Mouse (Mus musculus) kidney, embryonic 15.5 days (tissue): ENCODE measurements around the gene Pole. TPM values are rescaled to one million over a fixed set of nuclear protein-coding genes. Genes with fewer than 3 reads are reported as not detected.

ENCODE experiments used
- ATAC-seq: fragments of 200-750 bp; cut with Nextera tagmentation; replicated peaks from 2 replicates; pipeline ENCODE4 v1.8.0; 2017; ENCODE audit warnings: moderate TSS enrichment; ENCODE audit not compliant: low FRiP score
- H3K27ac ChIP-seq: fragments of 300-500 bp; sonication (generic); 2 replicates; pipeline ENCODE4 v1.5.1; 2015; ENCODE audit warnings: mild to moderate bottlenecking, inconsistent platforms
- H3K27me3 ChIP-seq: fragments of 300-500 bp; sonication (generic); 2 replicates; pipeline ENCODE4 v1.6.1; 2015; ENCODE audit warnings: inconsistent platforms
- H3K36me3 ChIP-seq: fragments of 300-500 bp; sonication (generic); 2 replicates; pipeline ENCODE4 v1.6.1; 2015; ENCODE audit warnings: inconsistent platforms
- H3K4me1 ChIP-seq: fragments of 300-500 bp; sonication (generic); 2 replicates; pipeline ENCODE4 v1.6.1; 2015; ENCODE audit warnings: inconsistent platforms
- H3K4me2 ChIP-seq: fragments of 300-500 bp; sonication (generic); 2 replicates; pipeline ENCODE4 v1.6.1; 2015; ENCODE audit warnings: moderate library complexity, mild to moderate bottlenecking, inconsistent platforms
- H3K4me3 ChIP-seq: fragments of 300-500 bp; sonication (generic); replicated peaks from 2 replicates; pipeline ENCODE4 v1.5.1; 2015; ENCODE audit warnings: mild to moderate bottlenecking, inconsistent platforms
- H3K9ac ChIP-seq: fragments of 300-500 bp; sonication (generic); 2 replicates; pipeline ENCODE4 v1.6.1; 2015; ENCODE audit warnings: mild to moderate bottlenecking, inconsistent platforms
- H3K9me3 ChIP-seq: fragments of 300-500 bp; sonication (generic); replicated peaks from 2 replicates; pipeline ENCODE4 v1.6.1; 2016; ENCODE audit warnings: inconsistent platforms
- WGBS: fragments of 180-500 bp; shearing (Covaris S2); methylation state at CpG from one replicate; pipeline ENCODE4 v1.1.7; 2015; ENCODE audit warnings: mixed read lengths; 5-methylcytosine and 5-hydroxymethylcytosine counted together
- polyA plus RNA-seq: library from polyadenylated mRNA; unstranded; fragments of >200 nt; fragmentation: Nextera tagmentation; extraction: Ambion mirVana; gene quantifications from 2 replicates; pipeline ENCODE4 v1.2.1, GENCODE M21; 2015

Pole gene
- polyA plus RNA-seq, 1 experiment from 2014 or later = 33.1 TPM

GRCm38 (mm10) chr5:110384491-110384890, 98.4 kb downstream of the Pole start:
- Histone ChIP-seq H3K4me3 (no peak overlapping the region), H3K4me2 (no peak overlapping the region), H3K27me3 (no peaks in the 10 kb centered on the region), H3K27ac (no peak overlapping the region), H3K9me3 (no peaks in the 10 kb centered on the region), H3K9ac (no peak overlapping the region), H3K4me1 (peaks cover 32% of the 10 kb centered on the region), H3K36me3 (peaks cover 18% of the 10 kb centered on the region)
- ATAC-seq = no peak
- WGBS = 75% methylated on average over 6 of the region's 6 CpGs

GRCm38 (mm10) chr5:110385263-110385662, 99.2 kb downstream of the Pole start:
- Histone ChIP-seq H3K9me3 (no peaks in the 10 kb centered on the region), H3K4me2 (peak overlapping the region; percentile 73)
- 55% methylated on average over 4 of the region's 4 CpGs for WGBS

GRCm38 (mm10) chr5:110386371-110387330, 100.5 kb downstream of the Pole start:
- peak overlapping the region; percentile 61 for H3K9ac ChIP-seq
- no peaks in the 10 kb centered on the region for H3K27me3 ChIP-seq
- peak overlapping the region; percentile 73 for H3K4me2 ChIP-seq
- under 1% methylated on average over 89 of the region's 90 CpGs for WGBS
- H3K27ac ChIP-seq = no peak overlapping the region
- 0 out of 2 replicates have a peak, but pooled peaks cover under 1% of the 10 kb centered on the region for H3K36me3 ChIP-seq
- peak; percentile 90 for ATAC-seq
- peak overlapping the region; percentile 57 for H3K4me3 ChIP-seq
- no peaks in the 10 kb centered on the region for H3K9me3 ChIP-seq
- H3K4me1 ChIP-seq = peaks cover 32% of the 10 kb centered on the region

More at GRCm38 (mm10) chr5:110385263-110385662, 99.2 kb downstream of the Pole start:
- H3K36me3 ChIP-seq = peaks cover 14% of the 10 kb centered on the region; the same call in 1 of the 2 replicates
- ATAC-seq = no peak
- H3K27me3 ChIP-seq = no peaks in the 10 kb centered on the region
- H3K4me3 ChIP-seq = 0 out of 2 replicates have a peak overlapping the region, but pooled peaks have one; percentile 57
- peaks cover 32% of the 10 kb centered on the region for H3K4me1 ChIP-seq
- no peak overlapping the region for H3K27ac ChIP-seq
- H3K9ac ChIP-seq = no peak overlapping the region

Other genes with a start within 250 kb of the Pole start
- 6.7 and 7.6 TPM in 2 replicates for gene Gm17655, start 213.8 kb upstream of the Pole start, polyA plus RNA-seq
- 1.5 and 2.2 TPM in 2 replicates for gene Gm35315, start 191.9 kb upstream of the Pole start, polyA plus RNA-seq
- gene Plcxd1, start 186.3 kb upstream of the Pole start, polyA plus RNA-seq = 1.4 and 1.6 TPM in 2 replicates
- gene Gtpbp6, start 178.1 kb upstream of the Pole start, polyA plus RNA-seq = 32.3 and 34.9 TPM in 2 replicates
- gene Zfp605, start 176.2 kb upstream of the Pole start, polyA plus RNA-seq = 3.8 and 5.7 TPM in 2 replicates
- 35.3 and 38.1 TPM in 2 replicates for gene Chfr, start 150.5 kb upstream of the Pole start, polyA plus RNA-seq
- 19.0 and 19.4 TPM in 2 replicates for gene Golga3, start 109.6 kb upstream of the Pole start, polyA plus RNA-seq
- gene Ankle2, start 55.3 kb upstream of the Pole start, polyA plus RNA-seq = 29.7 and 32.2 TPM in 2 replicates
- 67.6 and 68.1 TPM in 2 replicates for gene Pgam5, start 16.4 kb upstream of the Pole start, polyA plus RNA-seq
- gene Pxmp2, start 120 bp upstream of the Pole start, polyA plus RNA-seq = 17.7 and 20.4 TPM in 2 replicates
- 0.68 and 0.87 TPM in 2 replicates for gene P2rx2, start 56.9 kb downstream of the Pole start, polyA plus RNA-seq
- gene Lrcol1, start 58.4 kb downstream of the Pole start, polyA plus RNA-seq = not detected in 2 replicates
- 12.1 and 13.2 TPM in 2 replicates for gene Fbrsl1, start 162.2 kb downstream of the Pole start, polyA plus RNA-seq